Mouse (Mus musculus) frontal cortex, postnatal 10 days (tissue): Measurements from ENCODE around the gene Ltbp4.

Source experiments
- DNase-seq, 2 experiments: peaks; one replicate each; pipeline ENCODE4 v3.0.0; 2022; ENCODE audit warnings: low spot score in 2 of 2, mixed read lengths in 1 of 2

The Ltbp4 gene

GRCm38 (mm10) chr7:27337175-27337853 lies at the start of gene Ltbp4:
TSS of gene Ltbp4 (minus strand) at chr7:27337692.
- no peak for DNase-seq

GRCm38 (mm10) chr7:27384731-27385130 lies 47.2 kb upstream of the Ltbp4 start:
- no peak for DNase-seq

GRCm38 (mm10) chr7:27384134-27384533 lies 46.6 kb upstream of the Ltbp4 start:
- no peak for DNase-seq

GRCm38 (mm10) chr7:27383233-27383632 lies 45.7 kb upstream of the Ltbp4 start:
- no peak for DNase-seq

- DNase-seq, result no peak
Observed at GRCm38 (mm10) chr7:27381560-27381959, 44.1 kb upstream of the Ltbp4 start.

- no peak for DNase-seq
Observed at GRCm38 (mm10) chr7:27381009-27381408, 43.5 kb upstream of the Ltbp4 start.

GRCm38 (mm10) chr7:27379836-27380235 lies 42.3 kb upstream of the Ltbp4 start:
- no peak for DNase-seq

- no peak for DNase-seq
Observed at GRCm38 (mm10) chr7:27378431-27378830, 40.9 kb upstream of the Ltbp4 start.

GRCm38 (mm10) chr7:27375274-27375673 lies 37.8 kb upstream of the Ltbp4 start:
- no peak for DNase-seq

- no peak for DNase-seq
Observed at GRCm38 (mm10) chr7:27371715-27372462, 34.4 kb upstream of the Ltbp4 start.

- no peak for DNase-seq
Observed at GRCm38 (mm10) chr7:27369111-27369510, 31.6 kb upstream of the Ltbp4 start.

- DNase-seq, result no peak
Observed at GRCm38 (mm10) chr7:27367976-27368375, 30.5 kb upstream of the Ltbp4 start.

GRCm38 (mm10) chr7:27366082-27366844 lies 28.8 kb upstream of the Ltbp4 start:
- no peak for DNase-seq

GRCm38 (mm10) chr7:27364379-27364778 lies 26.9 kb upstream of the Ltbp4 start:
- DNase-seq, result no peak

GRCm38 (mm10) chr7:27361283-27361946 lies 23.9 kb upstream of the Ltbp4 start:
- peak; percentile 99 for DNase-seq

- no peak for DNase-seq
Observed at GRCm38 (mm10) chr7:27360749-27361148, 23.3 kb upstream of the Ltbp4 start.

GRCm38 (mm10) chr7:27359706-27360358 lies 22.3 kb upstream of the Ltbp4 start:
- no peak for DNase-seq

GRCm38 (mm10) chr7:27359162-27359561 lies 21.7 kb upstream of the Ltbp4 start:
- no peak for DNase-seq

GRCm38 (mm10) chr7:27357595-27357978 lies 20.1 kb upstream of the Ltbp4 start:
- no peak for DNase-seq

GRCm38 (mm10) chr7:27356861-27357594 lies 19.5 kb upstream of the Ltbp4 start, which contains the start of gene Gm20479:
TSS of gene Gm20479 (minus strand) at chr7:27357419.
- DNase-seq, result no peak

GRCm38 (mm10) chr7:27356248-27356647 lies 18.8 kb upstream of the Ltbp4 start:
- DNase-seq, result peak in 1 of 2 experiments; percentile 33
